Mouse (Mus musculus): ENCODE results near the gene Ndufb8. TPM values are rescaled to one million over a fixed set of nuclear protein-coding genes. Genes with fewer than 3 reads are reported as not detected.
A peak's percentile ranks its signal among the peaks of the same experiment; 100 is the strongest.

Ndufb8 gene
- 100 to 1,000 TPM; 768 to 897 TPM for total RNA-seq (2021)
- long read RNA-seq, experiment 1, transcript Ndufb8-201 (5 exons, 680 nt), result major isoform, 473 of 507 reads
- long read RNA-seq, experiment 1, transcript Ndufb8-202 (2 exons, 341 nt), result minor isoform, 5 of 507 reads
- long read RNA-seq, experiment 1, partial matches to known transcripts, result 17 of 507 reads
- long read RNA-seq, experiment 1, other reads (novel, unspliced or antisense), result 5 of 507 reads
- long read RNA-seq, experiment 2, transcript Ndufb8-201 (5 exons, 680 nt), result major isoform, 577 of 612 reads
- long read RNA-seq, experiment 2, transcript Ndufb8-205 (5 exons, 603 nt), result minor isoform, 9 of 612 reads
- long read RNA-seq, experiment 2, partial matches to known transcripts, result 14 of 612 reads
- long read RNA-seq, experiment 2, other reads (novel, unspliced or antisense), result 9 of 612 reads

- intact Hi-C loops (cut with DNase I; ENCODE audit: low total_unique reads), result no loop called here
- DNase-seq, result peak; percentile 96
These were observed at the start of gene Ndufb8 for GRCm38 (mm10) chr19:44554861-44555590. TSS of gene Ndufb8 (minus strand) at chr19:44555440.

GRCm38 (mm10) chr19:44594180-44594579 is 38.9 kb upstream of the Ndufb8 start:
- DNase-seq, result no peak
- intact Hi-C loops (cut with DNase I; ENCODE audit: low total_unique reads), result no loop called here

- intact Hi-C loops (cut with DNase I; ENCODE audit: low total_unique reads), result no loop called here
- DNase-seq, result no peak
These were observed 36.4 kb upstream of the Ndufb8 start for GRCm38 (mm10) chr19:44591638-44592037.

GRCm38 (mm10) chr19:44590992-44591391 is 35.8 kb upstream of the Ndufb8 start:
- intact Hi-C loops (cut with DNase I; ENCODE audit: low total_unique reads), result no loop called here
- DNase-seq, result no peak

GRCm38 (mm10) chr19:44589591-44590223 is 34.5 kb upstream of the Ndufb8 start:
- intact Hi-C loops (cut with DNase I; ENCODE audit: low total_unique reads), result no loop called here
- DNase-seq, result no peak

GRCm38 (mm10) chr19:44588036-44588435 is 32.8 kb upstream of the Ndufb8 start:
- intact Hi-C loops (cut with DNase I; ENCODE audit: low total_unique reads), result no loop called here
- no peak for DNase-seq

GRCm38 (mm10) chr19:44582638-44583309 is 27.5 kb upstream of the Ndufb8 start:
- intact Hi-C loops (cut with DNase I; ENCODE audit: low total_unique reads), result loop anchor here (5.0 kb wide), 2 partner anchors 175 to 315 kb away; partner anchors contain the start of gene Pax2
- DNase-seq, result peak; percentile 90

GRCm38 (mm10) chr19:44582103-44582502 is 26.9 kb upstream of the Ndufb8 start:
- intact Hi-C loops (cut with DNase I; ENCODE audit: low total_unique reads), result loop anchor here (5.0 kb wide), 2 partner anchors 175 to 315 kb away; partner anchors contain the start of gene Pax2
- no peak for DNase-seq

- DNase-seq, result no peak
- intact Hi-C loops (cut with DNase I; ENCODE audit: low total_unique reads), result no loop called here
These were observed 22.8 kb upstream of the Ndufb8 start for GRCm38 (mm10) chr19:44578038-44578437.

- intact Hi-C loops (cut with DNase I; ENCODE audit: low total_unique reads), result no loop called here
- no peak for DNase-seq
These were observed 21.0 kb upstream of the Ndufb8 start for GRCm38 (mm10) chr19:44576275-44576674.

- DNase-seq, result no peak
- intact Hi-C loops (cut with DNase I; ENCODE audit: low total_unique reads), result no loop called here
These were observed 12.5 kb upstream of the Ndufb8 start for GRCm38 (mm10) chr19:44567763-44568162.

GRCm38 (mm10) chr19:44564006-44564405 is 8.8 kb upstream of the Ndufb8 start:
- intact Hi-C loops (cut with DNase I; ENCODE audit: low total_unique reads), result no loop called here
- DNase-seq, result no peak

- peak; percentile 90 for DNase-seq
- intact Hi-C loops (cut with DNase I; ENCODE audit: low total_unique reads), result no loop called here
These were observed 7.5 kb upstream of the Ndufb8 start, which contains the start of gene Hif1an for GRCm38 (mm10) chr19:44562652-44563206. TSS of gene Hif1an (plus strand) at chr19:44562850.

GRCm38 (mm10) chr19:44554490-44554860 is 765 bp downstream of the Ndufb8 start:
- no peak for DNase-seq
- intact Hi-C loops (cut with DNase I; ENCODE audit: low total_unique reads), result no loop called here

- no peak for DNase-seq
- intact Hi-C loops (cut with DNase I; ENCODE audit: low total_unique reads), result no loop called here
These were observed 2.0 kb downstream of the Ndufb8 start for GRCm38 (mm10) chr19:44553286-44553685.

- intact Hi-C loops (cut with DNase I; ENCODE audit: low total_unique reads), result no loop called here
- no peak for DNase-seq
These were observed 2.5 kb downstream of the Ndufb8 start, which contains the start of gene Gm20538 for GRCm38 (mm10) chr19:44552731-44553130. TSS of gene Gm20538 (minus strand) at chr19:44552831.

GRCm38 (mm10) chr19:44545321-44546041 is 9.8 kb downstream of the Ndufb8 start, which contains the start of gene Sec31b:
TSS of gene Sec31b (minus strand) at chr19:44545864.
- intact Hi-C loops (cut with DNase I; ENCODE audit: low total_unique reads), result no loop called here
- DNase-seq, result peak; percentile 62

GRCm38 (mm10) chr19:44544775-44545174 is 10.5 kb downstream of the Ndufb8 start:
- peak; percentile 77 for DNase-seq
- intact Hi-C loops (cut with DNase I; ENCODE audit: low total_unique reads), result no loop called here
